Mouse (Mus musculus) adrenal gland, postnatal 36 days (tissue): ENCODE measurements at regions not wholly inside any gene's neighbourhood (a gene's known extent, or its start where the extent isn't known, plus 50 kb on each side); places are given as distances from the start of the nearest gene placed in this dataset. TPM values are rescaled to one million over a fixed set of nuclear protein-coding genes. Genes with fewer than 3 reads are reported as not detected.

Experiments
- DNase-seq, 2 experiments: peaks; one replicate each; pipeline ENCODE4 v3.0.0; 2021; ENCODE audit warnings: mixed read lengths in 1 of 2
- microRNA-seq: library from miRNA; unstranded; fragments of <30 nt; microRNA quantifications from one replicate; pipeline ENCODE4 v1.2.0, GENCODE M21; 2021

DNA sequence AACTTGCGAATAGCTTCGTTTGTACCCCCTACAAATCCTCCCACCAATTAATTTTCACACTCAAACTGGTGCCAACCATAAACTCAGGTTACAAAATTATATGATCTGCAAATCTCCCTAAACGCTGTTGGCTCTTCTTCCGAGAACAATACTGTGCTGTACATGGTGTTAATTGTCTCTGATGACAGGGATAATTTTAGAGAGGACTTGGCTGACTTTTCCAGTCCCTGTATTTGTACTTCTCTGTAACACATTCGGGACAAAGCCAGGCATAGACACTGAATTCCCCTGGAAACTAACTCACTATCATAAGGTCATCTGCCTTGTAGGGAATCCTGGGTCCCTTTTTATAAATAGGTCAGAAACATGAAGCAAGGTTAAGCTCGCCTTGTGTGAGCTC is 442.4 kb downstream of the Ppargc1a start:
- no peak for DNase-seq

GRCm38 (mm10) chr5:51110006-51110405 is 457.5 kb downstream of the Ppargc1a start:
- DNase-seq = no peak

- no peak for DNase-seq
These were observed 458.8 kb downstream of the Ppargc1a start for GRCm38 (mm10) chr5:51108737-51109136.

- no peak for DNase-seq
These were observed 459.3 kb downstream of the Ppargc1a start for GRCm38 (mm10) chr5:51108181-51108580.

DNA sequence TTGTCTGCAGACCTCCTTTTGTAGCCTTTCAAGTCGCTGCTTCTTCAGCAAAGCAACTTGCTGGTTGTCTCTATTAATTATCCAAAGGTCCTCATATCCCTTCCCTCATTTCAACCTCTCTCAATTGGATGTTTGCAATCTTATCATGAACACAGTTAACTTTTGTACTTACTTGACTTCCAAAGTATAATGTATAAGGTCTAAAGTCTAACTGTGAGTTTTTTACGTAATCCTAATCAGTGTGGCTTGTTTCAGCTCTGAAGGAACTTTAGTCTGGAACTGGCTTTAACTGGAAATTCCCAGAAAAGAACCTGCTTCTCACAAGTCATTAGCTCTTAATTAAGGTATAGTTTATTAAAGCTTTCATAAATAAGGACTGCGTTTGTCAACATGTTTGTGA is 467.6 kb downstream of the Ppargc1a start:
- DNase-seq = no peak

- peak; percentile 5 to 9 for DNase-seq
These were observed 494.7 kb downstream of the Ppargc1a start for GRCm38 (mm10) chr5:51072674-51073468.

GRCm38 (mm10) chr5:51072146-51072545 is 495.4 kb downstream of the Ppargc1a start:
- no peak for DNase-seq

DNA sequence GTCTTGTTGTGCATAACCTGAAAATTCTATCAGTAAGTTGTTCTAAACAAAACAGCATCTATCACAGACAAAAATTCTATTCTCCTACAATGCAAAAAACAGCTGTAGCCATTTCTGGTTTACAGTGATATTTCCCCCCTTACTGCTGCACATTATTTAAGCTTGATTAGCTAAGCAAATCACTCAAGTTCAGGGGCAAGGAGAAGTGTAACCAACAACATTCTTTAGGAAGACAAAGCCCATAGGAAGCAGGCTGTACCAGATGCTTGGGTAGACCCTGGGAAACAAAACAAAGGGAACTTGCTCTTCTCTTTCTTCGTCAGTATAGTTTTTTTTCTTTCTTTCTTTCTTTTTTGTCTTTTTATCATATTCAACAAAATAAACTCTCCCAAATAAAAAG is 497.9 kb downstream of the Ppargc1a start:
- no peak for DNase-seq

DNA sequence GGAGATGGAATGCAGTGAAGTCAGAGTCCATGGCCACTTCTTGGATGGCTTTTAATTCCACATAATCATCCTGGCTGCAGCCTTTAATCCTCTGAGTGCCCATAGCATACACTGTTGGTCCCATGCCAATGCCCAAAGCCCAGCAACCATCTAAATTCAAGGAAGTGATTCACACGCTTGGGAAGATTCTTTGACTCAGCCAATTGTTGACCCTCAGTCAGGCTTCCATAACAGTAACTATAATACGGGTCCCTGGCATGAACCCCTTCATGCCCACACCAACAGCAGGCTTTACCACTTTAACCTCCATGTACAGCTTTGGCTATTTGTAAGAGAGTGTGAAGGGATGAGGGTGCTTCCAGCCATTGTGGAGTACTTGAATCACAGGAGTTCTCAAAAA is 521.7 kb downstream of the Ppargc1a start:
- DNase-seq = no peak

DNA sequence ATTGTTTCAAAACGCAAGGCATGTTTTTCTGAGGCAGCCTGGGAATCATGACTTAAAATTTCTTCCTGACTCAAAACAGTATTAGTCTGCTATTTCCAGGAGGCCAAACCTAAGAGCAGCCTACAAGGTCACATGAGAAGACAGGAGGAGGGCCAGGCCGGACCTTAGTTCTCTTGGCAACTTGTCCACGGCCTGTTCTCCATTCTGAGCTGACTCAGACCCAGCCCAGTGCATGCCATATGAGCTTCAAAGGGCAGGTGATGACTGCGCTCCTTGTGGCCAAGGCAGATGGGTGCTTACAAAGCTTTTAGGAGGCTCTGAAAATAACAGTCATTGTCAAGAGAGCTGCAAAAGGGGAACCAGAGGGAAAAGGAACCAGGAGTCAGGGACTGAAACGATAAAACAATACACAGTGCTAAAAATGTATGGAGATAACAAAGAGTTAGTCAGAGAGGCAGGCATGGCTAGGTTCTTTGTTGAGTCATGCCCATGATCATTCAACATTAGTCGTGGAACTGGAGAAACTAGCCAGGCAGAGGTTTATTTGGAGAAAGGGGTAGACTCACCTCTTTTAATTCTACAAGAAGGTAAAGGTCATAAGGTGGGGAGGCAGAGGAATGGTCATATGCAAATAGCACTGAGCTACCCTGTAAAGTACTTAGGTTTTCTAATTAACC is 525.8 kb downstream of the Ppargc1a start:
- peak; percentile 13 for DNase-seq

- DNase-seq = peak; percentile 42 to 63
These were observed 526.6 kb downstream of the Ppargc1a start for GRCm38 (mm10) chr5:51040926-51041325.

GRCm38 (mm10) chr5:51040463-51040862 is 527.1 kb downstream of the Ppargc1a start:
- DNase-seq = peak in 1 of 2 experiments; percentile 1

DNA sequence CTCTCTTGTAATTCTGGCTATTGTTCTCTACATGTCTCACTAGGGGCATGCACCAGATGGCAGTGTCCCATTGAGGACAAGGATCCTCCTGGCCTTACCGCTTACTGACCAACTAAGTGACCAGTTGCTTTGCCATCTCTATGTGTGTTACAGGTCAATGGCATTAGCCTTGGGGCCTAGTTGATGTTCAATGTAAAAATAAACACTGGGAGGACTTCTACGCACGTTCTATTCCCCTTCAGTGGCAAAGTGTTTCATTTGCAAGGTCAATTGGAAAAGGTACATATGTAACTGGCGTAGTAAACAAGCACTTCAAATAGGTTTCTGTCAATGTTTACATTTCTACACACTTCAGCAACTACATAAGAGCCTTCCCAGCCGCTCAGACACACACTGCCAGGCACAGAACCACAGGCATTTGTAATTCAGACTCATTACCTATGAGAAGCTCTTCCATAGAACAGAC is 527.8 kb downstream of the Ppargc1a start:
- peak in 1 of 2 experiments; percentile 6 for DNase-seq

DNA sequence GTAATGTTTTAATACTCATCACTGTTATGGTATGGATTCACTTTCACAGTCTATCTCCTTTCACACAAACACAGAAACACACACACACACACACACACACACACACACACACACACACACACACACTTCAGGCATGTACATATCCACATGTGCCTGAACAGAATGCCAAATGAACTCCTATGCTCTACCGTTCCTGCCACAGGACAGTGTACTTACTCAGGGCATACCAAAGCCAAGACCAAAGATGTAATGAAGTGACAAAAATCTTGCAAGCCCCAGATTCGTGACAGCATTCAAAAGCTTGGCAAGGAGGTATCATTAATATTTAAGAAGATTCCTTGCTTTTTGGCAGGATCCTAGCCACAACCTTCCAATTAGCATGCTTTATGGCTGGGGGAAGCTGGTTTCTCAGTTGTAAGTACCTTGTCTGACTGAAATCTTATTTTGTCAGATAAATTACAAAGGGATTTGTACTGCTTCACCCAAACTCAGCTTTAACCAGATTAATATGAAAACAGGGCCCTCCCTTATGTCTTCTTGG is 531.0 kb downstream of the Ppargc1a start:
- DNase-seq = no peak

DNA sequence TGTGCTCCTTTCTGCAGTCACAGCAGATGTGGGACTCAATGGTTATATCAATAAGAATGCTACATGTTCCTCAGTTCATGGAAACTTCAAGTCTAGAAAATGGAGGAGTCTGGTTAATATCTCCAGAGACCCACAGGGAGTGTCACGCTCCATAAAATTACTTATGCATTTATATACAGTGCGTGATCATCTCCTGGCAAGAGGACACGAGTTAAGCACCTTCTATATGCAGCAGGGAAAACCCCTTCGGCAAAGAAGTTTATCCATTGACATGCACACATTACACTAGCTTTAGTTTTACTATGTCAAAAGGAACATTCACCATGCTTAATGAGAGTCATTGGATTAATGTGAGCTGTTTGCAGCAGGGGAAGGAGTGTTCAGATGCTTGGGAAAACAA is 538.6 kb downstream of the Ppargc1a start:
- no peak for DNase-seq

DNA sequence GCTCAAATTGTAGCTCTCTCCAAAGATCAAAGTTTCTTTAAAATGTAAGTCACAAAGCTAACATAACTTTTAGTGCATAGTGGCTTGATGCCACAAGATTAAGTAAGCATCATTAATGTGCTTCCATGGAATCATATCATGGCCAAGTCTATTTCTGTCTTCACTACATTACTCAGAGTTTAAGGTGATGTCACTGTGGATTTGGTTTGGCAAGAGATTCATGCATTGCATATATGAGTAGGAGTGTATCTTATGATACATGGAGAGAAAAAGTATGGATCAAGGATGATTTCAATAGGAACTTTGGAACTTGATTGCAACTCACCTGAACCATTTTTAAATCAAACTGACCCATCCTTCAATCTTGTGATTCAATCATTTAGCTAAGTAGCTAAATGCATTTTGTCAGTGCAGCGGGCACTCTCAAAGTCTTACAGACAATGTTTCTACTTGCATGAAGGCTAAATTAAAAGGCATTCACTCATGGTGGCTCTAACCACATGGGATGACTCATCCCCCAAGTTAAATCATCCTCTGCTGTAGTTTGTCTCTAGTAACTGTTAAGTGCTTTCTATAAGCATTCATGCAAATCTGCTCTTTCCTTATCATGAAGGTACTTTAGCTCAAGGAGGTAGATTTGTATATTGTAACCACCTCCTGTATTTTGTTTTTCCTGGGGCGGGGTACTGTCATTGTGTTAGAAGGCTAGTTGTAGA is 576.5 kb downstream of the Ppargc1a start:
- DNase-seq = no peak

Small RNA genes lying in the stretch of these regions (microRNA-seq; reads per million reads assigned to microRNA genes)
- gene Gm44377 = not detected
